Mouse (Mus musculus): ENCODE data around the gene Cbfa2t3. TPM values are rescaled to one million over a fixed set of nuclear protein-coding genes. Genes with fewer than 3 reads are reported as not detected.

Cbfa2t3 gene
- polyA plus RNA-seq, 1 experiment = 0.07 TPM

- H3K4me1 ChIP-seq (ENCODE audit: control insufficient read depth, insufficient read depth, low read length) = no peaks in the 10 kb centered on the region
- H3K27ac ChIP-seq (ENCODE audit: insufficient read depth, low read length) = no peak overlapping the region
- TF ChIP-seq POLR2A (IDR thresholded peaks at IDR 0.05; ENCODE audit: low read depth, low read length) (no peak), CTCF (IDR thresholded peaks at IDR 0.05; ENCODE audit: borderline replicate concordance, insufficient read depth, low read length) (no peak)
- no peak overlapping the region for H3K4me3 ChIP-seq (ENCODE audit: insufficient read depth, low read length)
Measured at GRCm38 (mm10) chr8:122705901-122706561, 7.1 kb upstream of the Cbfa2t3 start.

- TF ChIP-seq POLR2A (IDR thresholded peaks at IDR 0.05; ENCODE audit: low read depth, low read length) (no peak), CTCF (IDR thresholded peaks at IDR 0.05; ENCODE audit: borderline replicate concordance, insufficient read depth, low read length) (no peak)
Measured at GRCm38 (mm10) chr8:122704612-122705011, 5.7 kb upstream of the Cbfa2t3 start.

DNA sequence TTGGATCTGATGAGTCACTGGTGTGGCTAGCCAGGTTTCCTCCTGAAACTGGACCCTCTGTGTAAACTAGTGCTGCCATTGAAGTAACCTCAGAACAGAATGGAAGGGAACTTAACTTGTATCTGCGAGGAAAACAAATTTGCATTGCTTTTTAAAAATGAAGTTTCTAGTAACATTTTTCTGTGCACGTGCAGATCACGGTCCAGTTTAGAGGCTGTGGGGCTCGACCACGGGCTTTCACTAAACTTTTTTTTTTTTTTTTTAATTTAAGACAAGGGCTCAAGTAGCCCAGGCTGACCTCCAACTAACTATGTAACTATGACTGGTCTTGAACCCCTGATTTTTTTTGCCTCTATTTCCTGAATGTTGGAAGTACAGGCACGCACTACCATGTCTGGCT, 4.0 kb upstream of the Cbfa2t3 start:
- H3K4me1 ChIP-seq (ENCODE audit: control insufficient read depth, insufficient read depth, low read length) = no peaks in the 10 kb centered on the region
- H3K4me3 ChIP-seq (ENCODE audit: insufficient read depth, low read length) = no peak overlapping the region
- TF ChIP-seq CTCF (IDR thresholded peaks at IDR 0.05; ENCODE audit: borderline replicate concordance, insufficient read depth, low read length) = no peak
- no peak for TF ChIP-seq POLR2A (IDR thresholded peaks at IDR 0.05; ENCODE audit: low read depth, low read length)
- H3K27ac ChIP-seq (ENCODE audit: insufficient read depth, low read length) = no peak overlapping the region

More at GRCm38 (mm10) chr8:122704612-122705011, 5.7 kb upstream of the Cbfa2t3 start:
- Histone ChIP-seq H3K27ac (ENCODE audit: insufficient read depth, low read length) (no peak overlapping the region), H3K4me3 (ENCODE audit: insufficient read depth, low read length) (no peak overlapping the region), H3K4me1 (ENCODE audit: control insufficient read depth, insufficient read depth, low read length) (no peaks in the 10 kb centered on the region)

GRCm38 (mm10) chr8:122702301-122702941, 3.5 kb upstream of the Cbfa2t3 start:
- Histone ChIP-seq H3K4me1 (ENCODE audit: control insufficient read depth, insufficient read depth, low read length) (no peaks in the 10 kb centered on the region), H3K27ac (ENCODE audit: insufficient read depth, low read length) (no peak overlapping the region), H3K4me3 (ENCODE audit: insufficient read depth, low read length) (no peak overlapping the region)
- TF ChIP-seq POLR2A (IDR thresholded peaks at IDR 0.05; ENCODE audit: low read depth, low read length) = no peak
- TF ChIP-seq CTCF (IDR thresholded peaks at IDR 0.05; ENCODE audit: borderline replicate concordance, insufficient read depth, low read length) = no peak

DNA sequence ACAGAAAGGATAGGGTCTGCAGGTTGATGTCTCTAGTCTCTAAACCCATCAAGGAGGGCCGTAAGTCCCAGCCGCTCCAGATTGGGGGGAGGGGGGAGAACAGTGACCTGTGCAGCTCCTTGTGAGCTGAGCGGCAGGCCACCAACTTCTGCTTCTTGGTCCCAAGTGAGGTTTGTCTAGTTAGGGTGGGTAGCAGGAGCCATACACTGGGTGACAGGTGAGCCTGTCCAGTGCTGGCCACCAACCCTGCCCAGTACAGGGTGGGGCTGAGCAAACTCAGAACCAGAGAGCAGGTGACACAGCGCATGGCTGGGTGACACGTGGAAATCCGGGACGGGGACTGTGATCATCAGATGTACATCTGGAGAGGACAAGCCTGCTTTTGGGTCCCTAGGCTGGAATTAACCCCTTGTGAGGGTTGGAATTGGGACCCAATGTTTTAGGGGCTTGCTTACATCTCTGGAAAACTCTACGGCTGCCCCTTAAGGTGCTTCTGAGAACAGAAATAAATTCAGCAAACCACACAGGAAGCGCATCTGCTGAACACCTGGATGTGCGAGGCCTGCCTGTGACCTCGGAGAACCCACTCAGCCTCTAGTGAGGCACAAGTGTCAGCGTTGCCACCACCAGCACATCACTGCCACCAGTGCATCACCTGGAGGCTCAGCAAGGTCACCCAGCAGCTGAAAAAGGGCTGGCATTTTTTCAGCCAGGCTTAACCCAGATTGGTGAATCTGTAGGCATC, 2.7 kb upstream of the Cbfa2t3 start:
- H3K4me3 ChIP-seq (ENCODE audit: insufficient read depth, low read length) = no peak overlapping the region
- H3K4me1 ChIP-seq (ENCODE audit: control insufficient read depth, insufficient read depth, low read length) = no peaks in the 10 kb centered on the region
- H3K27ac ChIP-seq (ENCODE audit: insufficient read depth, low read length) = no peak overlapping the region
- TF ChIP-seq CTCF (IDR thresholded peaks at IDR 0.05; ENCODE audit: borderline replicate concordance, insufficient read depth, low read length) = no peak

GRCm38 (mm10) chr8:122700628-122701027, 1.7 kb upstream of the Cbfa2t3 start:
- no peak overlapping the region for H3K27ac ChIP-seq (ENCODE audit: insufficient read depth, low read length)
- H3K4me3 ChIP-seq (ENCODE audit: insufficient read depth, low read length) = no peak overlapping the region
- TF ChIP-seq POLR2A (IDR thresholded peaks at IDR 0.05; ENCODE audit: low read depth, low read length) (no peak), CTCF (IDR thresholded peaks at IDR 0.05; ENCODE audit: borderline replicate concordance, insufficient read depth, low read length) (no peak)
- H3K4me1 ChIP-seq (ENCODE audit: control insufficient read depth, insufficient read depth, low read length) = no peaks in the 10 kb centered on the region

DNA sequence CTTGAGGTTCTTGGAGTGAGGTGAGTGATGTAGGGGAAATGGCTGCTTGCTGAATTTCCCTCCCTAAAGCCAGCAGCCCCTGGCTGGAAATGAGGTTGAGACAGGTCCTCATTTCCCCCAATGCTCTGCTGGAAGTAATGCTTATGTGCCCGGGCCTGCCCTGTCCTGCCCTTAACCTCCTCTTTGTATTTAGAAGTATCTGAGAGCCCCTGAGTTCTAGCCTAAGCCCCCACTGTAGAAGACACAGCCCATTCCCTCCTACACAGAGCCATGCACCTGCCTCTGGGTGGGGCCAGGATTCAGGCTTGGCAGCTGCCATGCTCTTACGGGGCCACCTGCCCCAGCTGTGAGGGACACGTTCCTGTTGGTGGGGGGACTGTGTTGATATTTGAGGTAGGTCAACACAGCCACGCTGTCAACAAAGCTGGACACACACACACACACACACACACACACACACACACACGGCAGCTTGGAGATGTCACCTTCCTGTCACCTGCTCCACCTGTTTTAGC, 598 bp downstream of the Cbfa2t3 start:
- TF ChIP-seq CTCF (IDR thresholded peaks at IDR 0.05; ENCODE audit: borderline replicate concordance, insufficient read depth, low read length) (no peak), POLR2A (IDR thresholded peaks at IDR 0.05; ENCODE audit: low read depth, low read length) (no peak)
- H3K4me3 ChIP-seq (ENCODE audit: insufficient read depth, low read length) = no peak overlapping the region
- H3K4me1 ChIP-seq (ENCODE audit: control insufficient read depth, insufficient read depth, low read length) = no peaks in the 10 kb centered on the region
- H3K27ac ChIP-seq (ENCODE audit: insufficient read depth, low read length) = no peak overlapping the region

DNA sequence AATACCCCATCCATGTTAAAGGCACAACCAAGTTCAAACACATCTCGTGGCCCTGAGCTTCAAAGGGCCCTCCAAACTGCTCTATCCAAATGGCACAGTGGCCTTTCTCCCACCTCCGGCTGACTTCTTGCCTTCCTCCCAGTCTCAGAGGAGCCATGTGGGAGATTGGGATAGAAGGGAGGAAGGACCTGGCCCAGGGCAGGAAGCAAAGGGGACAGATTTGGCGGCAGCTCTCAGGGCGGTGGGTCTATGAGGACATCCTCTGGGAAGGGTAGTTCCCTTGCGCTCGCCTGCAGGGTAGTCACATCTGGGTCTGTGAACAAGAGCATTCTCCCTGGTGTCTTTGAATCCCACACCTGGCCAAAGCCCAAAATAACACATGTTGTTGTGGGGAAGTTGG, 1.3 kb downstream of the Cbfa2t3 start:
- H3K27ac ChIP-seq (ENCODE audit: insufficient read depth, low read length) = no peak overlapping the region
- no peak overlapping the region for H3K4me3 ChIP-seq (ENCODE audit: insufficient read depth, low read length)
- no peaks in the 10 kb centered on the region for H3K4me1 ChIP-seq (ENCODE audit: control insufficient read depth, insufficient read depth, low read length)
- TF ChIP-seq POLR2A (IDR thresholded peaks at IDR 0.05; ENCODE audit: low read depth, low read length) (no peak), CTCF (IDR thresholded peaks at IDR 0.05; ENCODE audit: borderline replicate concordance, insufficient read depth, low read length) (no peak)

GRCm38 (mm10) chr8:122697181-122697581, 1.7 kb downstream of the Cbfa2t3 start:
- no peaks in the 10 kb centered on the region for H3K4me1 ChIP-seq (ENCODE audit: control insufficient read depth, insufficient read depth, low read length)
- TF ChIP-seq CTCF (IDR thresholded peaks at IDR 0.05; ENCODE audit: borderline replicate concordance, insufficient read depth, low read length) = no peak
- no peak for TF ChIP-seq POLR2A (IDR thresholded peaks at IDR 0.05; ENCODE audit: low read depth, low read length)

More at GRCm38 (mm10) chr8:122697181-122697581, 1.7 kb downstream of the Cbfa2t3 start:
- Histone ChIP-seq H3K4me3 (ENCODE audit: insufficient read depth, low read length) (no peak overlapping the region), H3K27ac (ENCODE audit: insufficient read depth, low read length) (no peak overlapping the region)
